Mouse (Mus musculus) erythroid progenitor cell, adult 5-6 weeks (primary cell): ENCODE measurements around the gene Gcnt7. TPM values are rescaled to one million over a fixed set of nuclear protein-coding genes. Genes with fewer than 3 reads are reported as not detected.

ENCODE experiments used
- ATAC-seq: replicated peaks from 2 replicates; pipeline ENCODE4 v1.8.0; 2016; ENCODE audit warnings: moderate number of reproducible peaks, mild to moderate bottlenecking, moderate TSS enrichment, inconsistent platforms; ENCODE audit not compliant: poor library complexity, low FRiP score, severe bottlenecking
- total RNA-seq, 2 experiments: library from RNA; stranded (forward) in 1 of 2; stranded (reverse) in 1 of 2; fragments of 150-400 nt in 1 of 2; fragments of 186-747, 209-891 nt in 1 of 2; gene quantifications; 2 replicates each; pipeline versions ENCODE4 v1.2.3 to v1.2.4; 2015 to 2017; ENCODE audit warnings: low replicate concordance in 2 of 2

Gcnt7 gene
- not detected in 2 replicates for total RNA-seq (2015; ENCODE audit: low replicate concordance)
- total RNA-seq (2017; ENCODE audit: low replicate concordance), result not detected in 2 replicates

GRCm38 (mm10) chr2:172458496-172458895 lies at the start of gene Gcnt7:
Gcnt7 (minus strand) TSS chr2:172458596.
- ATAC-seq, result no peak

DNA sequence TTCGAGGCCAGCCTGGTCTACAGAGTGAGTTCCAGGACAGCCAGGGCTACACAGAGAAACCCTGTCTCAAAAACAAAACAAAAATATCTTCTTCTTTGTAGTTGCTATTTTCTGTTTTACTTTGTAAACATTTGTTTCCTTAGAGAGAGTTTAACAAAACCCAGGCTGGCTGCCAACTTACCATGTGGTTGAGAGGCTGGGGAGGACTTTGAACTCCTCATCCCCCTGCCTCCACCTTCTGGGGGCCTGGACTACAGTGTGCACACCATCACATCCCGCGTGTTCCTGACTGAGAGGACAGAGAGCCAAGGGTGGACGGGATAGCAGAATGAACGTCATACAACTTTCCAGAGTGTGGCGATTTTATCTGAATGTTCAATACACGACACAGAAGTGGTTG lies 47.7 kb upstream of the Gcnt7 start:
- ATAC-seq, result no peak

- no peak for ATAC-seq
These were observed 43.8 kb upstream of the Gcnt7 start for GRCm38 (mm10) chr2:172502168-172502567.

DNA sequence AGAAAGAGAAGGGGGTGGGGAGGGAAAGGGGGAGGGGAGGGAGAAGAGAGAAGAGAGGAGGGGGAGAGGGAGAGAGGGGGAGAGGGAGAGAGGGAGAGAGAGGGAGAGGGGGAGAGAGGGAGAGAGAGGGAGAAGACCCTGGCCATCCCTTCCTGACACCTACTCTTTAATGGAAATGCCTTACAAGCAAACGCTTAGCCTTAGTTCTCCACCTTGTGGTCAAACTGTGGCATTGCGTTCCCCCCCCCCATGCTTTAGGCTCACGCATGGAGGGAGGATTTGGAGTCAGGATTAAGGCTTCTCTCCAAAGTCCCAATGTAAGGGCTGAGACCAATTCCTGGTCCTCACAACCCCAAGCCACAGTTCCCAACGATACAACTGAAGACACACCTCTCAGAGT lies 42.9 kb upstream of the Gcnt7 start:
- 0 out of 2 replicates have a peak, but pooled peaks have one; percentile 52 for ATAC-seq

DNA sequence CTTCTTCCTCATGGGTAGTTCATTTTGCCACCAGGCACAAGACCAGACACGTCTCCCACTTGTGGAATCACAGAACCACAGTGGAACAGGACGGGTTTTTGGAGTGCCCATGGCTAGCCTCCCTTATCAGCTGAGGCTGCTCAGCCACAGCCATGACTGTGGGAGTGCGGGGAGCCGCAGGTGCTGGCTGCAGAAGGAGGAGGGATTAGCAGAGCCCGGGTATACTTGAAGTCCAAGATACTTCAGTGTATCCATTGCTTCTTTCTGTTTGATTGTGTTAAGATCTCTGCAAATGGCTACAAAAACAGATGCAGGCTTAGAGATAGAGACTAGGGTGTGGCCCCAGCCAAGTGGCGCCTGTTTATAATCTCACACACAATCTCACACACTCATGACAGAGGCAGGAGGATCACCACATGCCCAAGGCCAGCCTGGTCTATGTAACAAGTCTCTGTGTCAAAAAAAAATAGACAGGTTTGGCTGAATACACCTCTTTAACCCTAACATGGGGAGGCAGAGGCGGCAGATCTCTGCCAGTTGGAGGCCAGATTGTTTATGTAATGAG lies 42.4 kb upstream of the Gcnt7 start:
- no peak for ATAC-seq

DNA sequence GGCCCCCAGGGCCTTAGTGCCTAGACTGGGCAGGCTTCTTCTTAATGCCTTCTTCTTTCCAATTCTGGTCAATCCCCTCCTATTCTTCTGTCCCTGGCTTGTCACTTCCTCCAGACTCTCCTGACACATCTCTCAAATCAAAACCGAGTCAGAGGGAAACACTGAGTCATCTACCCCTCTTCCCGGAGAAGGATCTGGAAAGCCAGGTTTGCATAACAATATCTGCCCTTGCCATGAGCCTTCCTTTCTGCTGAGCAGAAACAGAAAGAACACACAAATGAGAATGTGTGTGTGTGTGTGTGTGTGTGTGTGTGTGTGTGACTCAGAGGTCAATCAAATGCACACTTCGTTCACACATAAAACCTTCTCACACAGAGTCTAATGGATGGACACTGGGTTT lies 40.4 kb upstream of the Gcnt7 start:
- no peak for ATAC-seq

GRCm38 (mm10) chr2:172496736-172497345 lies 38.4 kb upstream of the Gcnt7 start:
- no peak for ATAC-seq

GRCm38 (mm10) chr2:172484696-172485370 lies 26.4 kb upstream of the Gcnt7 start:
- no peak for ATAC-seq

DNA sequence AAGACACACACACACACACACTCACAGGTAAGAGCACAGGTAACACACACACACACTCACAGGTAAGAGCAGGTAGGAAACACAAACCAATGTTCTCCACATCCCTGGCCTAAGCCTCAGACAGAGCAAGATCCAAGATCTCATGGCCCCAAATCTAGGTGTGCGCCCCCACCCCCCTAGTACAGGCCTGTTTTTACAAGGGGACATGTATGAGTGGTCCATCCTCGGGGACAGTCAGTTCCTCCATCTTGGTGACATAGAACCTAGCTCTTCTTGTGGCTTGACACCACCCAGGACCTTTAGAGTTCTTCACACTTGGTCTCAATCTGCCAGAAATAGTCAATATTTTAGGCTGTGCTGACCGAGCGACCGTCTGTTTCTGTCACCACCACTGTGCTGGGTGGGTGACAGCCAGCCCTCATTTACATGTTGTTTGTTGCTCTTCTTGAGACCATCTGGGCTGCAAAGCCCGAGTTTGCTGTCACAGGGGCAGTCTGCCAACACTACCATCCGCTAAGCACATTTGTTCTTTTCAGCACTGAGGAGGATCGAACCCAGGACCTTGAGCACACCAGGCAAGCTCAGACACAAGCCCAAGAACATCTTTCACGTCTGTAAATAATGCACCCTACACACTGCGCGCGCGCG lies 25.5 kb upstream of the Gcnt7 start:
- ATAC-seq, result no peak

- no peak for ATAC-seq
These were observed 23.4 kb upstream of the Gcnt7 start for GRCm38 (mm10) chr2:172481654-172482385.

GRCm38 (mm10) chr2:172480296-172480695 lies 21.9 kb upstream of the Gcnt7 start:
- ATAC-seq, result no peak

DNA sequence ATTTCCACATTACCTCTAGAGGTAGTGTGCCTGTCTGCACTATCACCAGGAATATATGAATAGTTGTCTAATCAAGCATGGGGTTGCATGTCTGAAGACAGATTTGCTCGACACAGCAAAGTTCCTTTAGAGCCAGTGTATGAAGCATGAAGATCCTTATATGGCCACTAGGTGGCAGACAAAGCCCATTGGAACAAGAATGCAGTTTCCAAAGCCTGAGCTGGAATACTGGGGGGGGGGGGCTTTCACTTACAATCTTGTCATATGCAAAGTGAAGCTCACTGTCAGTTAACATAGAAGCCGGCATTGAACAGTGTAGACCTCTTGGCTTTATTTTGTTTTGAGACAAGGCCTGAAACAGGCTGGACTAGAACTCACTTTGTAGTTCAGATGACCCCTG lies 19.5 kb upstream of the Gcnt7 start:
- ATAC-seq, result peak; percentile 74; the same call in 1 of the 2 replicates

DNA sequence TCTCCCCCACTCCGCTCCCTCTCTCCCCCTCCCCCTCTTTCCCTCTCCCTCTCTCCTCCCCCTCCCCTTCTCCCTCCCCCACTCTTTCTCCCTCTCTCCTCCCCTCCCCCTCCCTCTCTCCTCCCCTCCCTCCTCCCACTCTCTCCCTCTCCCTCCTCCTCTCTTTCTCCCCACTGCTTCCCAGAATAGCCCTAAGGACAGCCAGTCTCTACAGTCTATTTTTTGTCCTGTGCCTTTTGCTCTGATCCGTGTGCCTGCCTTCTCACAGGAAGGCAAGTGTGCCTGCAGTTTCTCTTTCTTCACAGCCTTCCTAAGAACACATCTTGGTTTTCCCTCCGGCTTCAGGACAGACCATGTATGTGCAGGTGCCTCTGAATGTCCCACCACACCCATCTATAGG lies 19.0 kb upstream of the Gcnt7 start:
- ATAC-seq, result no peak

GRCm38 (mm10) chr2:172476707-172477260 lies 18.4 kb upstream of the Gcnt7 start:
- no peak for ATAC-seq

DNA sequence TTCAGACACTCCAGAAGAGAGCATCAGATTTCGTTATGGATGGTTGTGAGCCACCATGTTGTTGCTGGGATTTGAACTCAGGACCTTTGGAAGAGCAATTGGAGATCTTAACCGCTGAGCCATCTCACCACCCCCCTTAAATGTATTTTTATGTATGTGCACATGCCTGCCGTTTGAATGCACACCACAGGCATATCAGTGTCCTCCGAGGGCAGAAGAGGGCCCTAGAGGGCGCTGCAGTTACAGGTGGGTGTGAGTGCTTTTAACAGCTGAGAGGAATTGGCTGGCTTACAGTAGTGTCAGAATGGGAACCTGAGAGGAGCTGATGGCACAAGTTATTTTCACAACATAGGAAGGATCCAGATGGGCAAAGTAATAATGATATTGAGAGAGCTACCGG lies 16.6 kb upstream of the Gcnt7 start:
- ATAC-seq, result no peak

GRCm38 (mm10) chr2:172473591-172473990 lies 15.2 kb upstream of the Gcnt7 start:
- no peak for ATAC-seq

- no peak for ATAC-seq
These were observed 13.9 kb upstream of the Gcnt7 start, which contains the start of gene Fam209 for GRCm38 (mm10) chr2:172472318-172472717. Fam209 (plus strand) TSS chr2:172472520.

DNA sequence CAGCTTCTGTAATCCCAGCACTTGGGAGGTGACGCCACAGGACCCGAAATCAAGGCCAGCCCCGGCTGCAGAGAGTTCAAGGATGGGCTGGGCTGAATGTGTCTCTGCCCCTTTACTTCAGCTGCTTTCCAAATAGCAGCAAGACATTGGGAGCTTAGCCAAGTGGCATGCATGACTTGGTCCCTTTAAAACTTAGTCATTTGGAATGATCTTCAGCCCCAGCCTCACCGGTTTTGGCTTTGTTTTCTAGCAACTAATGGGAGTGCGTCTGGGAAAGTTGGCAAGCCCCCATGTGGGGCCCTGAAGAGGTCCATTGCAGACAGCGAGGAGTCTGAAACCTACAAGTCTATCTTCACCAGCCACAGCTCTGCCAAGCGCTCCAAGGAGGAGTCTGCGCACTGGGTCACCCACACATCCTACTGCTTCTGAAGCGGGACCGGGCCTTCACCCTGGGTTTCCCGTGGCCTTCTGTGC lies 10.0 kb upstream of the Gcnt7 start:
- ATAC-seq, result no peak

GRCm38 (mm10) chr2:172467206-172467605 lies 8.8 kb upstream of the Gcnt7 start:
- no peak for ATAC-seq
